ENCODE assay signal across 8 mouse cellular contexts in genomic region chr19:10182670-10183298, GRCm38 (mm10). TPM values are rescaled to one million over a fixed set of nuclear protein-coding genes. Genes with fewer than 3 reads are reported as not detected.
DNase-seq lines count a peak whose midpoint lies in the region; ATAC-seq and TF ChIP-seq lines count a peak whose summit lies in the region.

Gene Fads1 (plus strand): TSS chr19:10182888.

- H3K9me3 ChIP-seq in CH12.LX (replicated peaks; ENCODE audit: low read length), result peaks cover 3% of the 10 kb centered on the region
- H3K9me3 ChIP-seq in forebrain, embryonic 12.5 days, result no peaks in the 10 kb centered on the region
- H3K9me3 ChIP-seq in heart, postnatal 0 days (replicated peaks; ENCODE audit: control insufficient read depth, low read length), result no peaks in the 10 kb centered on the region
- H3K9me3 ChIP-seq in liver, embryonic 16.5 days (replicated peaks; ENCODE audit: control insufficient read depth, low read length), result no peaks in the 10 kb centered on the region; the same call in 1 of the 2 replicates
- H3K9me3 ChIP-seq in neural tube, embryonic 14.5 days (ENCODE audit: control insufficient read depth, low read length), result no peaks in the 10 kb centered on the region

- ATAC-seq in forebrain, embryonic 12.5 days (ENCODE audit: low FRiP score), result peak; percentile 98
- ATAC-seq in heart, postnatal 0 days (ENCODE audit: insufficient read depth, low read depth), result peak; percentile 96
- peak; percentile 93 for ATAC-seq in liver, embryonic 16.5 days (ENCODE audit: low read depth)
- peak; percentile 96 for ATAC-seq in neural tube, embryonic 14.5 days (ENCODE audit: low read depth)

- peak; percentile 69 for TF ChIP-seq POLR2A in CH12.LX (IDR thresholded peaks at IDR 0.05; ENCODE audit: low read depth, low read length)

- peak in 1 of 2 experiments; percentile 73; a peak in 2 of 4 replicates for TF ChIP-seq CTCF in CH12.LX (conservative IDR thresholded peaks at IDR 0.05 in 1 of 2, IDR thresholded peaks at IDR 0.05 in 1 of 2; ENCODE audit: low read depth in 2 of 2, low read length in 2 of 2)
- TF ChIP-seq CTCF in heart, postnatal 0 days (IDR thresholded peaks at IDR 0.05; ENCODE audit: low read depth), result peak; percentile 54

- under 1% methylated on average over 59 of the region's 70 CpGs for WGBS in forebrain, embryonic 12.5 days
- WGBS in heart, postnatal 0 days, result under 1% methylated on average over 64 of the region's 70 CpGs
- 0% methylated on average over 69 of the region's 70 CpGs for WGBS in liver, embryonic 16.5 days (ENCODE audit: insufficient replicate concordance)
- WGBS in neural tube, embryonic 14.5 days, result under 1% methylated on average over 70 of the region's 70 CpGs

- H3K27ac ChIP-seq in CH12.LX (ENCODE audit: insufficient read depth, low read depth), result peak within 1 kb of the TSS; percentile 17
- H3K27ac ChIP-seq in forebrain, embryonic 12.5 days, result peak within 1 kb of the TSS; percentile 95
- H3K27ac ChIP-seq in heart, postnatal 0 days (ENCODE audit: low read depth), result peak within 1 kb of the TSS; percentile 82
- H3K27ac ChIP-seq in liver, embryonic 16.5 days (ENCODE audit: low read length), result peak within 1 kb of the TSS; percentile 91
- H3K27ac ChIP-seq in neural tube, embryonic 14.5 days (ENCODE audit: low read depth, low read length), result peak within 1 kb of the TSS; percentile 97

- peak; percentile 87 for DNase-seq in CH12.LX (ENCODE audit: extremely low read depth)
- DNase-seq in c-Kit-positive CD71-positive TER-119-negative erythroid progenitor cells, embryonic 14.5 days (ENCODE audit: low read depth), result peak; percentile 89
- DNase-seq in heart, postnatal 0 days (ENCODE audit: low spot score), result peak; percentile 94
- DNase-seq in kidney, postnatal 4 days, result peak; percentile 94 to 97
- DNase-seq in testis, postnatal 10 days (ENCODE audit: low spot score), result peak; percentile 93

- dilution Hi-C loops in CH12.LX (cut with MboI; ENCODE audit: extremely low pct_ligation_motif_present, extremely low pct_unique_long_range_greater_than_20kb, low sequenced_read_pairs), result no loop called here

- in situ Hi-C loops in CH12.LX (cut with MboI; ENCODE audit: low pct_ligation_motif_present, low pct_unique_long_range_greater_than_20kb, low sequenced_read_pairs), result no loop called here

- H3K4me3 ChIP-seq in CH12.LX (replicated peaks in 1 of 3; ENCODE audit: low read depth in 2 of 3, low read length in 2 of 3, poor library complexity in 1 of 3), result peak within 1 kb of the TSS; percentile 77 to 90 (median 84)
- H3K4me3 ChIP-seq in forebrain, embryonic 12.5 days (replicated peaks), result peak within 1 kb of the TSS; percentile 91
- H3K4me3 ChIP-seq in heart, postnatal 0 days (ENCODE audit: low read depth, low read length), result peak within 1 kb of the TSS; percentile 67
- H3K4me3 ChIP-seq in liver, embryonic 16.5 days (ENCODE audit: low read depth, low read length), result peak within 1 kb of the TSS; percentile 96
- H3K4me3 ChIP-seq in neural tube, embryonic 14.5 days (ENCODE audit: low read depth, low read length), result peak within 1 kb of the TSS; percentile 92

- peak within 1 kb of the TSS; percentile 88 for H3K9ac ChIP-seq in CH12.LX (ENCODE audit: insufficient read depth, low read depth)
- H3K9ac ChIP-seq in forebrain, embryonic 12.5 days, result peak within 1 kb of the TSS; percentile 97
- H3K9ac ChIP-seq in heart, postnatal 0 days (replicated peaks; ENCODE audit: low read depth, low read length), result peak within 1 kb of the TSS; percentile 61
- H3K9ac ChIP-seq in liver, embryonic 16.5 days (ENCODE audit: low read depth, low read length), result peak within 1 kb of the TSS; percentile 82
- peak within 1 kb of the TSS; percentile 95 for H3K9ac ChIP-seq in neural tube, embryonic 14.5 days (replicated peaks; ENCODE audit: low read depth, low read length)

- peak within 1 kb of the TSS; percentile 42 for H3K4me2 ChIP-seq in CH12.LX (ENCODE audit: insufficient read depth, low read depth, poor library complexity, severe bottlenecking)
- H3K4me2 ChIP-seq in forebrain, embryonic 12.5 days, result peak within 1 kb of the TSS; percentile 76
- H3K4me2 ChIP-seq in heart, postnatal 0 days (ENCODE audit: low read depth, low read length), result peak within 1 kb of the TSS; percentile 74
- peak within 1 kb of the TSS; percentile 91 for H3K4me2 ChIP-seq in liver, embryonic 16.5 days (ENCODE audit: low read depth, low read length)
- H3K4me2 ChIP-seq in neural tube, embryonic 14.5 days (ENCODE audit: low read depth, low read length), result peak within 1 kb of the TSS; percentile 85

- H3K79me2 ChIP-seq in CH12.LX (replicated peaks; ENCODE audit: control insufficient read depth, extremely low read depth, insufficient read depth, poor library complexity, severe bottlenecking), result no peaks in the 10 kb centered on the region

- peaks cover 12 to 22% of the 10 kb centered on the region in 2 experiments for H3K4me1 ChIP-seq in CH12.LX (ENCODE audit: control insufficient read depth in 1 of 2, insufficient read depth in 2 of 2)
- peaks cover 31% of the 10 kb centered on the region for H3K4me1 ChIP-seq in forebrain, embryonic 12.5 days
- 0 out of 2 replicates have a peak, but pooled peaks cover 10% of the 10 kb centered on the region for H3K4me1 ChIP-seq in heart, postnatal 0 days (ENCODE audit: control insufficient read depth, insufficient read depth)
- peaks cover 22% of the 10 kb centered on the region for H3K4me1 ChIP-seq in liver, embryonic 16.5 days (ENCODE audit: control insufficient read depth, low read depth, low read length)
- peaks cover 21% of the 10 kb centered on the region for H3K4me1 ChIP-seq in neural tube, embryonic 14.5 days (ENCODE audit: control insufficient read depth, insufficient read depth, low read length)

- no peaks in the 10 kb centered on the region for H3K27me3 ChIP-seq in CH12.LX (replicated peaks)
- no peaks in the 10 kb centered on the region for H3K27me3 ChIP-seq in forebrain, embryonic 12.5 days
- H3K27me3 ChIP-seq in heart, postnatal 0 days (ENCODE audit: control insufficient read depth, insufficient read depth, low read length), result no peaks in the 10 kb centered on the region
- H3K27me3 ChIP-seq in liver, embryonic 16.5 days (ENCODE audit: control insufficient read depth, insufficient read depth, low read depth, low read length), result no peaks in the 10 kb centered on the region
- no peaks in the 10 kb centered on the region for H3K27me3 ChIP-seq in neural tube, embryonic 14.5 days (ENCODE audit: control insufficient read depth, insufficient read depth, low read length)

- TF ChIP-seq RAD21 in CH12.LX (IDR thresholded peaks at IDR 0.05; ENCODE audit: low read depth, low read length), result peak; percentile 52

- TF ChIP-seq EP300 in CH12.LX (IDR thresholded peaks at IDR 0.05; ENCODE audit: low read length), result no peak
- no peak for TF ChIP-seq EP300 in heart, postnatal 0 days (IDR thresholded peaks at IDR 0.05; ENCODE audit: low read depth)

- H3K36me3 ChIP-seq in CH12.LX (replicated peaks in 1 of 2; ENCODE audit: control insufficient read depth in 1 of 2, insufficient read depth in 1 of 2, low read length in 1 of 2), result peaks cover 17 to 34% of the 10 kb centered on the region in 2 experiments
- peaks cover 29% of the 10 kb centered on the region for H3K36me3 ChIP-seq in forebrain, embryonic 12.5 days (replicated peaks)
- peaks cover 24% of the 10 kb centered on the region for H3K36me3 ChIP-seq in heart, postnatal 0 days (replicated peaks; ENCODE audit: control insufficient read depth, insufficient read depth, low read length)
- peaks cover 13% of the 10 kb centered on the region for H3K36me3 ChIP-seq in liver, embryonic 16.5 days (ENCODE audit: control insufficient read depth, insufficient read depth)
- peaks cover 19% of the 10 kb centered on the region for H3K36me3 ChIP-seq in neural tube, embryonic 14.5 days (ENCODE audit: control insufficient read depth, insufficient read depth, low read length)

TF ChIP-seq in CH12.LX, 34 proteins besides CTCF, POLR2A, EP300 and RAD21:
- 0 out of 2 replicates have a peak, but pooled peaks have one; percentile 14 for TF ChIP-seq TBP (conservative IDR thresholded peaks at IDR 0.05; ENCODE audit: low read depth, low read length)
- no peak for TF ChIP-seq KAT2A (IDR thresholded peaks at IDR 0.05; ENCODE audit: insufficient replicate concordance, low read length)
- peak; percentile 49; the same call in 1 of the 2 replicates for TF ChIP-seq IRF4 (IDR thresholded peaks at IDR 0.05; ENCODE audit: low read depth, low read length)
- TF ChIP-seq CHD1 (IDR thresholded peaks at IDR 0.05; ENCODE audit: low read depth, low read length), result no peak
- no peak for TF ChIP-seq ZKSCAN1 (IDR thresholded peaks at IDR 0.05; ENCODE audit: borderline replicate concordance, low read depth, low read length)
- TF ChIP-seq MAZ (IDR thresholded peaks at IDR 0.05; ENCODE audit: low read depth, low read length), result peak; percentile 76
- peak; percentile 58; the same call in 1 of the 2 replicates for TF ChIP-seq NRF1 (IDR thresholded peaks at IDR 0.05; ENCODE audit: low read depth, low read length)
- no peak for TF ChIP-seq BHLHE40 (IDR thresholded peaks at IDR 0.05; ENCODE audit: low read depth, low read length)
- TF ChIP-seq NELFE (IDR thresholded peaks at IDR 0.05; ENCODE audit: low read depth, low read length), result 0 out of 2 replicates have a peak, but pooled peaks have one; percentile 45
- peak; percentile 47 for TF ChIP-seq SMC3 (IDR thresholded peaks at IDR 0.05; ENCODE audit: low read depth, low read length)
- 0 out of 2 replicates have a peak, but pooled peaks have one; percentile 59 for TF ChIP-seq UBTF (IDR thresholded peaks at IDR 0.05; ENCODE audit: low read depth, low read length)
- TF ChIP-seq TCF12 (IDR thresholded peaks at IDR 0.05; ENCODE audit: low read depth, low read length), result peak; percentile 60
- TF ChIP-seq E2F4 (IDR thresholded peaks at IDR 0.05; ENCODE audit: insufficient replicate concordance, low read depth, low read length), result peak; percentile 31; the same call in 1 of the 2 replicates
- no peak for TF ChIP-seq ZNF384 (IDR thresholded peaks at IDR 0.05; ENCODE audit: low read depth, low read length)
- peak; percentile 12 for TF ChIP-seq MAX (IDR thresholded peaks at IDR 0.05; ENCODE audit: low read length)
- TF ChIP-seq MXI1 (IDR thresholded peaks at IDR 0.05; ENCODE audit: low read depth, low read length), result no peak
TF ChIP-seq in CH12.LX: peak in this region for 10.

RNA-seq across cellular contexts. Expression of gene Fads1, which starts in this region (rescaled TPM):
- total RNA-seq in CH12.LX (2012; rRNA removed), result 34.8 and 37.2 TPM in 2 replicates
- total RNA-seq in CH12.LX (2014; rRNA removed), result 30.5 and 30.6 TPM in 2 replicates
- polyA plus RNA-seq in CH12.LX (2012; ENCODE audit: insufficient read length, low read depth), result 37.6 and 44.7 TPM in 2 replicates
- polyA plus RNA-seq in forebrain, embryonic 12.5 days (2016; fragmentation: Nextera tagmentation; extraction: Ambion mirVana), result 187 and 195 TPM in 2 replicates
- 60.1 and 62.4 TPM in 2 replicates for total RNA-seq in heart, postnatal 0 days (2014; rRNA removed; ENCODE audit: low replicate concordance)
- polyA plus RNA-seq in heart, postnatal 0 days (2015; fragmentation: Nextera tagmentation; extraction: Ambion mirVana), result 21.5 and 22.1 TPM in 2 replicates
- 79.4 and 92.4 TPM in 2 replicates for polyA plus RNA-seq in liver, embryonic 16.5 days (2015; fragmentation: Nextera tagmentation; extraction: Ambion mirVana)
- polyA plus RNA-seq in neural tube, embryonic 14.5 days (2014; fragmentation: Nextera tagmentation; extraction: Ambion mirVana), result 148 and 165 TPM in 2 replicates

Comparison
In these comparisons a context has a peak if more than half of its experiments do, and no peak if none do; other contexts are left out.
1. Peak in every context shown above with its lines: DNase-seq, ATAC-seq, H3K4me3 ChIP-seq and H3K27ac ChIP-seq.
2. H3K27ac ChIP-seq: peak in every context shown above with its lines; median percentile 97 in neural tube, embryonic 14.5 days; 95 in forebrain, embryonic 12.5 days; 91 in liver, embryonic 16.5 days; 82 in heart, postnatal 0 days; 17 in CH12.LX.